Mouse (Mus musculus): ENCODE data around the gene Tor1b.
A peak's percentile ranks its signal among the peaks of the same experiment; 100 is the strongest.

DNA sequence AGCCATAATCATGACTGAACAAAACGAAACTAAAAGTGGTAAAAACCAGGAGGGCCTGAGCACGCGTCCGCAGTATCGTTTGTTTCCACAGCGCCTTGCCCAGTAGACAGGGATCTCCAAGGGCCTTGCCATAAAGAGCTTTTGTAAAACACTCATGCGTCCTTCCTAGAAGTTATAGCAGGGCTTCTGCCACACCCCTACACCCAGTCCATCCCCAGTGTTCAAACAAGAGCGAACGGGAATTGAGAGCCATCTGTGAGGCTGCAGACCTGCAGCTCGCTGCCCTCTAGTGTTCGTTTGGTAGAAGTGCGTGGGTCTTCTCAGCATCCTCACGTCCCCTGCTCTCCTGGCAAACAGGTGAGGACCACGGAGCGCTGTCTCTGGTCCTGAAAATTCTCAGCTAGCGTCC lies 10.2 kb upstream of the Tor1b start:
- TF ChIP-seq POLR2A (IDR thresholded peaks at IDR 0.05; ENCODE audit: insufficient read depth, low read depth, low read length) (peak; percentile 39; the same call in 1 of the 2 replicates), EP300 (IDR thresholded peaks at IDR 0.05; ENCODE audit: insufficient read depth, low read depth, low read length) (0 out of 2 replicates have a peak, but pooled peaks have one; percentile 57), CTCF (IDR thresholded peaks at IDR 0.05) (peak; percentile 97)

All from heart, adult 2 months (tissue).